Comparison of ENCODE assay signal across 27 mouse cellular contexts in the genomic region with DNA sequence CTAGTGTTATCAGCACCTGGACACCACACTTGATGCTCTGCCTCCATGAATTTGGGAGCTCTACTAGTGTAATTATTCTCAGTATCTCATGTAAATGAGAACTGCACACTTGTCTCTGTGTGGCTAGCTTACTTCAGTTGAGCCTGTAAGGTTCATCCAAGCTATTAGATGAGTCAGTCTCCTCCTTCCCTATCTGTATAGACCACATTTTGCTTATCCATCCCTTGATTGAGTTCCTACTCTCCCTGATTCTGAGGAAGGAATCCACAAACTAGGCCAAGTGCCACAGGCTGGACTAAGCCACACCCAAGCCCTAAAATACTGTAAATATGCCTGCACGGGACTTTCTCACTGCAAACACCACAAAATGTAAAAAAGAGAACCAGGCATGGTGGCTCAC. TPM values are rescaled to one million over a fixed set of nuclear protein-coding genes. Genes with fewer than 3 reads are reported as not detected.
A peak's percentile ranks its signal among the peaks of the same experiment; 100 is the strongest.
DNase-seq lines count a peak whose midpoint lies in the region; ATAC-seq and TF ChIP-seq lines count a peak whose summit lies in the region.
"Had no signal": no experiment of that assay in that cellular context is flagged by ENCODE, and none has a peak within 500 bp of the region (broad histone marks: within the 10 kb centered on the region; RNA-seq: fewer than 3 reads in every experiment).

No protein-coding gene starts in this region.

- H3K27ac ChIP-seq in heart, adult 2 months, result peak overlapping the region; percentile 8; the same call in 1 of the 2 replicates
- H3K27ac ChIP-seq in heart, embryonic 11.5 days (ENCODE audit: low read depth, low read length), result no peak overlapping the region
- peak overlapping the region; percentile 25 for H3K27ac ChIP-seq in liver, embryonic 13.5 days
- no peak overlapping the region for H3K27ac ChIP-seq in cerebellum, adult 2 months (ENCODE audit: insufficient read depth, low read length)
- H3K27ac ChIP-seq: embryonic facial prominence, embryonic 13.5 days; forebrain, embryonic 10.5 days; hindbrain, embryonic 15.5 days; neural tube, embryonic 12.5 days had no signal

- peaks cover 3% of the 10 kb centered on the region for H3K36me3 ChIP-seq in heart, adult 2 months (ENCODE audit: control insufficient read depth, insufficient read depth, low read length)
- H3K36me3 ChIP-seq in heart, embryonic 11.5 days (ENCODE audit: control insufficient read depth, insufficient read depth, low read length), result peaks cover 21% of the 10 kb centered on the region
- peaks cover 87% of the 10 kb centered on the region for H3K36me3 ChIP-seq in liver, embryonic 13.5 days

- intact Hi-C loops in heart, adult 2 months (cut with DNase I), result loop anchor here (10.0 kb wide), 1 partner anchor 1199 kb away; no protein-coding TSS in a partner anchor

- WGBS in heart, adult 2 months, result 28% methylated on average over 1 of the region's 1 CpGs
- WGBS in heart, embryonic 11.5 days (ENCODE audit: insufficient replicate concordance), result 66% methylated on average over 1 of the region's 1 CpGs
- WGBS in liver, embryonic 13.5 days (ENCODE audit: insufficient replicate concordance), result 25% methylated on average over 1 of the region's 1 CpGs
- 68% methylated on average over 1 of the region's 1 CpGs for WGBS in cerebellum, adult 2 months
- 6% methylated on average over 1 of the region's 1 CpGs for WGBS in lung, adult 2 months

- no peak overlapping the region for H3K9ac ChIP-seq in heart, adult 2 months (ENCODE audit: low read depth, low read length)
- H3K9ac ChIP-seq in heart, embryonic 11.5 days (ENCODE audit: low read depth, low read length), result no peak overlapping the region
- no peak overlapping the region for H3K9ac ChIP-seq in liver, embryonic 13.5 days
- H3K9ac ChIP-seq: embryonic facial prominence, embryonic 13.5 days; forebrain, postnatal 0 days; heart, embryonic 12.5 days; hindbrain, embryonic 15.5 days; neural tube, embryonic 12.5 days had no signal

- peaks cover 6% of the 10 kb centered on the region for H3K79me2 ChIP-seq in heart, adult 2 months (replicated peaks; ENCODE audit: control insufficient read depth, insufficient read depth, low read length)

- H3K27me3 ChIP-seq in heart, adult 2 months (ENCODE audit: control insufficient read depth, insufficient read depth, low read length), result no peaks in the 10 kb centered on the region
- no peaks in the 10 kb centered on the region for H3K27me3 ChIP-seq in heart, embryonic 11.5 days (ENCODE audit: control insufficient read depth, insufficient read depth, low read length)
- H3K27me3 ChIP-seq in liver, embryonic 13.5 days, result no peaks in the 10 kb centered on the region
- H3K27me3 ChIP-seq in cerebellum, adult 2 months (ENCODE audit: control insufficient read depth, insufficient read depth, low read length), result no peaks in the 10 kb centered on the region
- H3K27me3 ChIP-seq: embryonic facial prominence, embryonic 13.5 days; heart, embryonic 12.5 days; hindbrain, embryonic 15.5 days; neural tube, embryonic 12.5 days had no signal

- H3K4me2 ChIP-seq in heart, embryonic 11.5 days, result no peak overlapping the region
- H3K4me2 ChIP-seq in liver, embryonic 13.5 days, result peak overlapping the region; percentile 3; the same call in 1 of the 2 replicates
- H3K4me2 ChIP-seq: embryonic facial prominence, embryonic 13.5 days; heart, embryonic 12.5 days; hindbrain, embryonic 15.5 days; midbrain, embryonic 11.5 days; neural tube, embryonic 12.5 days had no signal

- ATAC-seq in heart, embryonic 11.5 days (replicated peaks; ENCODE audit: insufficient number of reproducible peaks, low FRiP score, low TSS enrichment), result no peak
- ATAC-seq in liver, embryonic 13.5 days (ENCODE audit: low read depth), result peak; percentile 60
- peak; percentile 27 for ATAC-seq in megakaryocyte progenitor cell, adult 5-6 weeks (replicated peaks; ENCODE audit: poor library complexity)
- ATAC-seq: CD4-positive, CD25-positive, alpha-beta regulatory T cell, adult 4 months; forebrain, postnatal 0 days; inflammation-experienced regulatory T-cells, adult 6 months had no signal

- TF ChIP-seq EP300 in heart, adult 2 months (IDR thresholded peaks at IDR 0.05; ENCODE audit: insufficient read depth, low read depth, low read length), result no peak

- no peak for TF ChIP-seq CTCF in heart, adult 2 months (IDR thresholded peaks at IDR 0.05)
- no peak for TF ChIP-seq CTCF in cerebellum, adult 2 months (IDR thresholded peaks at IDR 0.05; ENCODE audit: borderline replicate concordance, insufficient read depth, low read depth, low read length)
- TF ChIP-seq CTCF in lung, adult 2 months (IDR thresholded peaks at IDR 0.05; ENCODE audit: insufficient read depth, low read length), result no peak

- H3K4me3 ChIP-seq in heart, adult 2 months, result no peak overlapping the region
- H3K4me3 ChIP-seq in heart, embryonic 11.5 days (ENCODE audit: low read depth, low read length), result no peak overlapping the region
- no peak overlapping the region for H3K4me3 ChIP-seq in liver, embryonic 13.5 days (replicated peaks)
- H3K4me3 ChIP-seq in cerebellum, adult 2 months (replicated peaks; ENCODE audit: insufficient read depth, low read depth, low read length), result no peak overlapping the region
- H3K4me3 ChIP-seq in lung, adult 2 months (replicated peaks; ENCODE audit: extremely low read depth, low read depth, low read length), result no peak overlapping the region
- H3K4me3 ChIP-seq: embryonic facial prominence, embryonic 13.5 days; forebrain, embryonic 10.5 days; heart, embryonic 12.5 days; hindbrain, embryonic 15.5 days; myocyte; neural tube, embryonic 12.5 days had no signal

- TF ChIP-seq POLR2A in heart, adult 2 months (IDR thresholded peaks at IDR 0.05; ENCODE audit: insufficient read depth, low read depth, low read length), result no peak
- no peak for TF ChIP-seq POLR2A in cerebellum, adult 2 months (IDR thresholded peaks at IDR 0.05; ENCODE audit: borderline replicate concordance, insufficient read depth, low read length)
- no peak for TF ChIP-seq POLR2A in lung, adult 2 months (IDR thresholded peaks at IDR 0.05; ENCODE audit: borderline replicate concordance, extremely low read depth, low read depth, low read length)

- H3K4me1 ChIP-seq in heart, adult 2 months (ENCODE audit: control insufficient read depth, insufficient read depth, low read length), result peaks cover 46% of the 10 kb centered on the region
- peaks cover 26% of the 10 kb centered on the region for H3K4me1 ChIP-seq in heart, embryonic 11.5 days (ENCODE audit: control insufficient read depth, insufficient read depth, low read length)
- H3K4me1 ChIP-seq in liver, embryonic 13.5 days (replicated peaks), result peaks cover 79% of the 10 kb centered on the region
- peaks cover 17% of the 10 kb centered on the region for H3K4me1 ChIP-seq in cerebellum, adult 2 months (ENCODE audit: control insufficient read depth, insufficient read depth, low read length)
- H3K4me1 ChIP-seq in lung, adult 2 months (ENCODE audit: control insufficient read depth, insufficient read depth, low read length), result peaks cover 26% of the 10 kb centered on the region

- no peaks in the 10 kb centered on the region for H3K9me3 ChIP-seq in heart, embryonic 11.5 days (replicated peaks; ENCODE audit: control insufficient read depth, low read length)
- H3K9me3 ChIP-seq in liver, embryonic 13.5 days (replicated peaks), result no peaks in the 10 kb centered on the region
- H3K9me3 ChIP-seq: embryonic facial prominence, embryonic 13.5 days; forebrain, embryonic 10.5 days; heart, embryonic 12.5 days; hindbrain, embryonic 15.5 days; neural tube, embryonic 12.5 days had no signal

- no peak for DNase-seq in heart, adult 2 months
- peak; percentile 83 for DNase-seq in MEL-GATA-1-ER (ENCODE audit: extremely low read depth, low read depth)
- no peak for DNase-seq in liver, embryonic 13.5 days
- DNase-seq in spleen, postnatal 4 days (ENCODE audit: low spot score in 2 of 2), result no peak
- DNase-seq in cerebellum, adult 2 months, result no peak
- no peak for DNase-seq in lung, adult 2 months
- DNase-seq: adrenal gland, adult 8-10 months; cerebellum, adult 11 months; cerebellum, adult 9-11 months; forebrain, postnatal 0 days; gastrocnemius, postnatal 10 days; kidney, adult 11 months; kidney, postnatal 14 days; lung, postnatal 36 days; thymus, postnatal 14 days had no signal

RNA-seq across cellular contexts. Expression of gene Ppp1r12c, which starts 7.5 kb away (rescaled TPM):
- total RNA-seq in heart, adult 2 months (2021), result 10 to 100 TPM; 62.4 to 67.1 TPM
- 47.0 and 53.2 TPM in 2 replicates for polyA plus RNA-seq in heart, adult 2 months (2012; rRNA removed)
- 32.9 and 33.4 TPM in 2 replicates for polyA plus RNA-seq in heart, embryonic 11.5 days (2014; fragmentation: Nextera tagmentation; extraction: Ambion mirVana)
- polyA plus RNA-seq in liver, embryonic 13.5 days (2015; fragmentation: Nextera tagmentation; extraction: Ambion mirVana), result 17.1 and 18.8 TPM in 2 replicates
- 85.6 and 97.7 TPM in 2 replicates for total RNA-seq in megakaryocyte progenitor cell, adult 5-6 weeks (2015)
- total RNA-seq in megakaryocyte progenitor cell, adult 5-6 weeks (2017), result 106 and 112 TPM in 2 replicates
- polyA plus RNA-seq in cerebellum, adult 2 months (2012; rRNA removed), result 111 and 120 TPM in 2 replicates
- 92.3 and 108 TPM in 2 replicates for polyA plus RNA-seq in lung, adult 2 months (2012; rRNA removed)

RNA-seq across cellular contexts. Expression of gene Tnnt1, which starts 22.2 kb away (rescaled TPM):
- 10 to 100 TPM; 15.6 to 19.7 TPM for total RNA-seq in heart, adult 2 months (2021)
- 9.2 and 12.1 TPM in 2 replicates for polyA plus RNA-seq in heart, adult 2 months (2012; rRNA removed)
- 260 and 262 TPM in 2 replicates for polyA plus RNA-seq in heart, embryonic 11.5 days (2014; fragmentation: Nextera tagmentation; extraction: Ambion mirVana)
- polyA plus RNA-seq in liver, embryonic 13.5 days (2015; fragmentation: Nextera tagmentation; extraction: Ambion mirVana), result 13.2 and 13.4 TPM in 2 replicates
- 5.6 and 8.0 TPM in 2 replicates for total RNA-seq in megakaryocyte progenitor cell, adult 5-6 weeks (2015)
- total RNA-seq in megakaryocyte progenitor cell, adult 5-6 weeks (2017), result 16.5 and 17.4 TPM in 2 replicates
- polyA plus RNA-seq in cerebellum, adult 2 months (2012; rRNA removed), result 2.9 and 6.7 TPM in 2 replicates
- polyA plus RNA-seq in lung, adult 2 months (2012; rRNA removed), result 0.81 and 0.89 TPM in 2 replicates

RNA-seq across cellular contexts. Expression of gene Tnni3, which starts 30.0 kb away (rescaled TPM):
- over 10,000 TPM in 1 of 2 experiments, 1,000 to 10,000 TPM in 1; 9,834 to 11,008 TPM for total RNA-seq in heart, adult 2 months (2021)
- 13,898 and 21,553 TPM in 2 replicates for polyA plus RNA-seq in heart, adult 2 months (2012; rRNA removed)
- 1,570 and 1,662 TPM in 2 replicates for polyA plus RNA-seq in heart, embryonic 11.5 days (2014; fragmentation: Nextera tagmentation; extraction: Ambion mirVana)
- polyA plus RNA-seq in liver, embryonic 13.5 days (2015; fragmentation: Nextera tagmentation; extraction: Ambion mirVana), result 1.1 and 4.5 TPM in 2 replicates
- 4.8 and 5.2 TPM in 2 replicates for total RNA-seq in megakaryocyte progenitor cell, adult 5-6 weeks (2015)
- total RNA-seq in megakaryocyte progenitor cell, adult 5-6 weeks (2017), result 2.1 and 6.0 TPM in 2 replicates
- 5.4 and 9.5 TPM in 2 replicates for polyA plus RNA-seq in cerebellum, adult 2 months (2012; rRNA removed)
- 428 and 438 TPM in 2 replicates for polyA plus RNA-seq in lung, adult 2 months (2012; rRNA removed)
- total RNA-seq: liver, adult 2 months had no signal

RNA-seq across cellular contexts. Expression of gene Eps8l1, which starts 33.5 kb away (rescaled TPM):
- total RNA-seq in heart, adult 2 months (2021), result 1 to 10 TPM; 3.3 to 3.5 TPM
- polyA plus RNA-seq in heart, adult 2 months (2012; rRNA removed), result 0.74 and 0.82 TPM in 2 replicates
- polyA plus RNA-seq in heart, embryonic 11.5 days (2014; fragmentation: Nextera tagmentation; extraction: Ambion mirVana), result 2.8 and 4.6 TPM in 2 replicates
- polyA plus RNA-seq in liver, embryonic 13.5 days (2015; fragmentation: Nextera tagmentation; extraction: Ambion mirVana), result 1.4 TPM in 2 replicates
- total RNA-seq in megakaryocyte progenitor cell, adult 5-6 weeks (2015), result 2.0 and 2.8 TPM in 2 replicates
- total RNA-seq in megakaryocyte progenitor cell, adult 5-6 weeks (2017), result 1.6 and 5.1 TPM in 2 replicates
- 10.6 and 20.6 TPM in 2 replicates for polyA plus RNA-seq in cerebellum, adult 2 months (2012; rRNA removed)
- 32.7 and 44.8 TPM in 2 replicates for polyA plus RNA-seq in lung, adult 2 months (2012; rRNA removed)

RNA-seq across cellular contexts. Expression of gene Dnaaf3, which starts 38.3 kb away (rescaled TPM):
- 1 to 10 TPM; 2.3 to 2.7 TPM for total RNA-seq in heart, adult 2 months (2021)
- 12.4 and 13.2 TPM in 2 replicates for polyA plus RNA-seq in heart, adult 2 months (2012; rRNA removed)
- 0.19 and 0.44 TPM in 2 replicates for polyA plus RNA-seq in heart, embryonic 11.5 days (2014; fragmentation: Nextera tagmentation; extraction: Ambion mirVana)
- 0.13 and 0.24 TPM in 2 replicates for polyA plus RNA-seq in liver, embryonic 13.5 days (2015; fragmentation: Nextera tagmentation; extraction: Ambion mirVana)
- 0.59 and 0.95 TPM in 2 replicates for total RNA-seq in megakaryocyte progenitor cell, adult 5-6 weeks (2015)
- total RNA-seq in megakaryocyte progenitor cell, adult 5-6 weeks (2017), result 1.3 and 1.4 TPM in 2 replicates
- 1.1 and 1.4 TPM in 2 replicates for polyA plus RNA-seq in cerebellum, adult 2 months (2012; rRNA removed)
- polyA plus RNA-seq in lung, adult 2 months (2012; rRNA removed), result 16.1 and 17.8 TPM in 2 replicates

Comparison
In these comparisons a context has a peak if more than half of its experiments do, and no peak if none do; other contexts are left out.
1. H3K27ac ChIP-seq: peak in heart, adult 2 months (single experiment) and liver, embryonic 13.5 days (single experiment); none in heart, embryonic 11.5 days (single experiment) and cerebellum, adult 2 months (single experiment).
2. RNA of gene Tnnt1, which starts 22.2 kb away (polyA plus RNA-seq): 260 to 262 TPM in heart, embryonic 11.5 days; 13.2 to 13.4 TPM in liver, embryonic 13.5 days, 9.2 to 12.1 TPM in heart, adult 2 months, 2.9 to 6.7 TPM in cerebellum, adult 2 months and 0.81 to 0.89 TPM in lung, adult 2 months; every median in the first group is over 10 times any median in the second.
3. RNA of gene Tnni3, which starts 30.0 kb away (polyA plus RNA-seq): 13,898 to 21,553 TPM in heart, adult 2 months, 1,570 to 1,662 TPM in heart, embryonic 11.5 days and 428 to 438 TPM in lung, adult 2 months; 5.4 to 9.5 TPM in cerebellum, adult 2 months and 1.1 to 4.5 TPM in liver, embryonic 13.5 days; every median in the first group is over 10 times any median in the second.